Comparison of ENCODE assay signal across 8 mouse cellular contexts in genomic region chr2:161704410-161704809, GRCm38 (mm10).
DNase-seq lines count a peak whose midpoint lies in the region; ATAC-seq and TF ChIP-seq lines count a peak whose summit lies in the region.

No protein-coding gene starts in this region.

- H3K9me3 ChIP-seq in forebrain, embryonic 15.5 days, result no peaks in the 10 kb centered on the region
- no peaks in the 10 kb centered on the region for H3K9me3 ChIP-seq in forebrain, embryonic 10.5 days

- no peak overlapping the region for H3K27ac ChIP-seq in forebrain, embryonic 15.5 days (replicated peaks)
- H3K27ac ChIP-seq in forebrain, embryonic 10.5 days, result no peak overlapping the region
- no peak overlapping the region for H3K27ac ChIP-seq in thymus, adult 2 months (ENCODE audit: control insufficient read depth, insufficient read depth, low read length)

- H3K4me2 ChIP-seq in forebrain, embryonic 15.5 days (replicated peaks), result 0 out of 2 replicates have a peak overlapping the region, but pooled peaks have one; percentile 2

- ATAC-seq in forebrain, embryonic 15.5 days (replicated peaks), result no peak

- no peaks in the 10 kb centered on the region for H3K27me3 ChIP-seq in forebrain, embryonic 15.5 days
- H3K27me3 ChIP-seq in forebrain, embryonic 10.5 days (ENCODE audit: poor library complexity, severe bottlenecking), result peaks cover 71% of the 10 kb centered on the region
- no peaks in the 10 kb centered on the region for H3K27me3 ChIP-seq in thymus, adult 2 months (ENCODE audit: control insufficient read depth, insufficient read depth, low read length)

- H3K9ac ChIP-seq in forebrain, embryonic 15.5 days (replicated peaks), result no peak overlapping the region

- DNase-seq in forebrain, embryonic 10.5 days (ENCODE audit: extremely low spot score, low spot score), result no peak
- peak; percentile 2 for DNase-seq in ovary, adult 18-20 months (ENCODE audit: low spot score)
- DNase-seq in ovary, postnatal 10 days (ENCODE audit: low spot score), result no peak
- DNase-seq in heart, postnatal 14 days, result peak; percentile 13 to 32
- DNase-seq in right cerebral cortex, postnatal 10 days (ENCODE audit: low spot score in 2 of 2), result peak; percentile 34 to 59
- DNase-seq in embryo, embryonic 9.5 days (ENCODE audit: extremely low spot score), result no peak
- no peak for DNase-seq in thymus, adult 2 months

- 31% methylated on average over 9 of the region's 9 CpGs for WGBS in forebrain, embryonic 15.5 days
- 37% methylated on average over 9 of the region's 9 CpGs for WGBS in forebrain, embryonic 10.5 days
- WGBS in thymus, adult 2 months, result 73% methylated on average over 9 of the region's 9 CpGs

- no peak overlapping the region for H3K4me3 ChIP-seq in forebrain, embryonic 15.5 days
- H3K4me3 ChIP-seq in forebrain, embryonic 10.5 days, result no peak overlapping the region
- no peak overlapping the region for H3K4me3 ChIP-seq in thymus, adult 2 months (ENCODE audit: control insufficient read depth, insufficient read depth, low read length)

- no peak for TF ChIP-seq POLR2A in thymus, adult 2 months (IDR thresholded peaks at IDR 0.05; ENCODE audit: control insufficient read depth, extremely low read depth, insufficient read depth, low read length, poor library complexity)

- H3K36me3 ChIP-seq in forebrain, embryonic 15.5 days, result no peaks in the 10 kb centered on the region
- H3K36me3 ChIP-seq in forebrain, embryonic 10.5 days (replicated peaks), result no peaks in the 10 kb centered on the region
- H3K36me3 ChIP-seq in thymus, adult 2 months (ENCODE audit: control insufficient read depth, insufficient read depth, low read length), result no peaks in the 10 kb centered on the region

- intact Hi-C loops in heart, postnatal 14 days (cut with DNase I), result no loop called here

- TF ChIP-seq CTCF in thymus, adult 2 months (IDR thresholded peaks at IDR 0.05; ENCODE audit: borderline replicate concordance, control insufficient read depth, extremely low read depth, insufficient read depth, low read length, poor library complexity), result no peak

- H3K4me1 ChIP-seq in forebrain, embryonic 15.5 days, result peaks cover 16% of the 10 kb centered on the region
- peaks cover 13% of the 10 kb centered on the region for H3K4me1 ChIP-seq in forebrain, embryonic 10.5 days
- H3K4me1 ChIP-seq in thymus, adult 2 months (replicated peaks; ENCODE audit: control insufficient read depth, insufficient read depth, low read length), result no peaks in the 10 kb centered on the region

Comparison
In these comparisons a context has a peak if more than half of its experiments do, and no peak if none do; other contexts are left out.
1. DNase-seq: peak in ovary, adult 18-20 months (single experiment), heart, postnatal 14 days (2 of 2) and right cerebral cortex, postnatal 10 days (2 of 2); none in forebrain, embryonic 10.5 days (single experiment), ovary, postnatal 10 days (single experiment), embryo, embryonic 9.5 days (single experiment) and thymus, adult 2 months (single experiment).